Mouse (Mus musculus) CD4-positive, CD25-positive, alpha-beta regulatory T cell, adult 2 months (primary cell): Measurements from ENCODE around the gene Yipf2.
"Not testable (repeated sequence)": the region's sequence is repeated elsewhere in the genome, so short reads cannot be mapped to it uniquely, and the experiment has no call there.

ENCODE experiments used
- DNase-seq: peaks from one replicate; pipeline ENCODE4 v3.0.0-alpha.2; 2012; ENCODE audit warnings: low read depth, low spot score

The Yipf2 gene

GRCm38 (mm10) chr9:21600186-21600585, 7.6 kb upstream of the Yipf2 start:
- no peak for DNase-seq

- peak; percentile 78 for DNase-seq
Observed at GRCm38 (mm10) chr9:21598198-21598597, 5.6 kb upstream of the Yipf2 start.

GRCm38 (mm10) chr9:21594838-21595237, 2.2 kb upstream of the Yipf2 start:
- no peak for DNase-seq

- DNase-seq, result not testable (repeated sequence)
Observed at GRCm38 (mm10) chr9:21594350-21594749, 1.7 kb upstream of the Yipf2 start.

DNA sequence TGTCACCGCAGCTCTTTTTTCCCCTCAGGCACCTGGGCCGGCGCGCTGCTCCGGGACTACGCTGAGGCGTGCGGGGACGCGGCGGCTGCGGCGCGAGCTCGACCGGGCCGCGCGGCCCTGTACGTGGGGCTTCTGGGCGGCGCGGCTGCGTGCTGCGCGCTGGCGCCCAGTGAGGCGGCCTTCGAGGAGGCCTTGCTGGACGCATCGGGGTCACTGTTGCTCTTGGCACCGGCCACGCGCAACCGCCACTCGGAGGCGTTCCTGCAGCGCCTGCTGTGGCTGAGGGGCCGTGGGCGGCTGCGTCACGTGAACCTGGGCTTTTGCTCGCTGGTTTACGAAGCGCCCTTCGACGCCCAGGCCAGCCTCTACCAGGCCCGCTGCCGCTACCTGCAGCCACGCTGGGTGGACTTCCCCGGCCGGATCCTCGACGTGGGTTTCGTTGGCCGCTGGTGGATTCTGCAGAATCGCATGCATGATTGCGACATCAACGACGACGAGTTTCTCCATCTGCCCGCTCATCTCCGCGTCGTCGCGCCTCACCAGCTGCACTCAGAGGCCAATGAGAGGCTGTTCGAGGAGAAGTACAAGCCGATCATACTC, 594 bp upstream of the Yipf2 start:
- peak; percentile 69 for DNase-seq

DNA sequence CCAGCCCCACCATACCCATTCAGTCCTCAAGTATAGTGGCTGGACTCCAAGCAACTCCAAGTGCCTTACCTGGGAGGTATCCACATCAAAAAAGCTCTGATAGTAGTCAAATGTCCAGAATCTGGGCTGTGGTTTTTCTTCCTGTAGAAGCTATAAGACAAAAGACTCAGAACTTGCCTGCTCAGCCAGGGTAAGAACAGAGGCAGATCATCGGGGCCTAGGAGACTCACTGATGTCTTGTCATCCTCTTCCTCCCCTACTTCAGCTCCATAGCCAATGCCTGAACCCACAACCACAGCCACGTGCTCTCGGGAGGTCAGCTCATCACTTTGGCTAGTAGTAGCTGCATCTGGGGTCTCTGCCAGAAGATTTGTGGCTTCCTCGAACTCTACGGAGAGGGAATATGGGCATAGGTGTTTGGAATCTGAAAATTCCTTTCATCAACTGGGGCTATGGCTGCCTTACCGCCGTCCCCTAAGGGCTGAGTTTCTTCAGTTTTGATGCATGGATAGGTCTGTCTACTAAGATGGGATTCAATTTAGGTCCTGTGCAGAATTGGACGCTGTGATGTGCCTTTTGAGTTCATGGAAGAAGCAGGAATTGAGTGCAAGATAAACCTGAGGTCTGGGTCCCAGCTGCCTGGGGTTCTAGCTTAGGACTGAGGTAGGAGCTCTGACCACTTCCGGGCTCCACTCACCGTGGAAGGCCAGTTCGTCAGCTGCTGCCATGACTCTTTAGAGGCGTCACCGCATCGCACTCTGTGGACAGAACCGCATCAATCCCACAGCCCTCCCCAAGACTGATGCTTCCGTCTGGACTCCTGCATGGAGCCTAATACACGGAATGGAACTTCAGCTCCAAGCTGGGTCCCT, 561 bp downstream of the Yipf2 start:
- DNase-seq, result no peak

DNA sequence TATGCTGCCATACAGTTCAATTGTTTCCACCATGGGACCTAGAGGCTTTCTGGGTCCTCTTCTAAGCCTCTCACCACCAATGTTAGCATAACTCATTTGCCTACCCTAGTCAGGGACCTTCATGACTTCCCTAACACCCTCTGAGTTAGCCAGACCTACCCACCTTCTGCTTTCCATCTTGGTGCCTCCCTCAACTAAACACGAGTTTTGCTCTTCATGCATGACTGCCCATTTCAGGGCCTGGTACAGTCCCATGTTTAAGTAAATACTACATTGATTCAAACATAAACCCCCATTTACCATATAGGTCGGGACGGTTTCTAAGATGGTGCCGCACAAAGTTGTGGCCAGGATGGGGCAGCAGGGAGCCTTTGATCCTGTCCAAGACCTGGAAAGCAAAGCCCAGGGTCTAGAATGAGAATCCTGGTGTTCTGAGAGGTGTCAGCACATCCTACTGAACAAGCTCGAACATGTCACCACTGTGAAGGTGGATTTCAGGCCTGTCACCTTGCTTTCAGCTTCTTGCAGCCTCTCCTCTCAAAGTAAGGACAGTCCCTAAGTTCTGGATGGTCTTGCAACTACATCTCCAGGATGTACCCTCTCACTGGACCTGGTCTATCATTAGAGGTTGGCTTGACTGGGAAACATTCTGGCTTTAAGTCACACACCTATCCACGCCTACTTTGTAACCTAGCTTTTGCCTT, 1.3 kb downstream of the Yipf2 start:
- no peak for DNase-seq

DNA sequence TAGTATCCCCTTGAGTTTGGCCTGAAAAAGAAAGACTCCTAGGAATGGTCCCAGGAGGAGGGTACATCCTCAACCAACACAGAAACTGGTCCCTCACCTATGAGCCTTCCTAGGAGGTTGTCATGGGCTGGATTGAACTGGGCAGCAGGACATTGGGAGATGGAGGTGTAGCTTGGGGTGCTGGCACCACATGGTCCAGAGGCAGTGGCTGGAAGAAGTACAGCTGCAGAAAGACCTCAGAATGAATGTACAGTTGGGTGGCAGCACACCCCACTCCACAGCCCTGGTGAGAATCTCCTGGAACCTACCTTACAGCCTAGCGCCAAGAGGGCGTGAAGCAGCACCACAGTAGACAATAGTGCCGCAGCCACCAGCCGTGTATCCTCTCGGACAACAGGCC, 3.1 kb downstream of the Yipf2 start:
- DNase-seq, result no peak

GRCm38 (mm10) chr9:21588350-21588749, 4.3 kb downstream of the Yipf2 start:
- DNase-seq, result no peak

DNA sequence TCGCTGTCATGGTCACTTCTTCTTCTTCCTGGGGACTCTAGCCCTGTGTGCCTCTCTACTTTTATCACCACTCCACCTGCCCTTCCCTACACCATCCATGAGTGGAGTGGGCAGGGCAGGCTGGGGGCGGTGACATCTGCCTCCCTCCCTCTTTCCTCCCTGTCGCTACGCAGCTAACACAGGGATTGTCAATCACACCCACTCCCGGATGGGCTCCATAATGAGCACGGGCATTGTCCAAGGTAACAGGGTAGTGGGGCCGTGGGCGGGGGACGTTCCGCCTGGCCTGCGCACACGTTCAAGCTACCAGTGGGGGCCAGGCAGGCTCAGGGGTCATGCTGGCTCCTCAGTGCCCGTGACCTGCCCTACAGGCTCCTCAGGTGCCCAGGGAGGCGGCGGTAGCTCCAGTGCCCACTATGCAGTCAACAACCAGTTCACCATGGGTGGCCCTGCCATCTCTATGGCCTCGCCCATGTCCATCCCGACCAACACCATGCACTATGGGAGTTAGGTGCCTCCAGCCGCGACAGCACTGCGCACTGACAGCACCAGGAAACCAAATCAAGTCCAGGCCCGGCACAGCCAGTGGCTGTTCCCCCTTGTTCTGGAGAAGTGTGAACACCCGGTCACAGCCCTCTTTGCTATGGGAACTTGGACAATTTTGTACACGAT, 4.8 kb downstream of the Yipf2 start:
- DNase-seq, result no peak

GRCm38 (mm10) chr9:21585401-21585800, 7.2 kb downstream of the Yipf2 start:
- no peak for DNase-seq

GRCm38 (mm10) chr9:21578226-21578625, 14.4 kb downstream of the Yipf2 start:
- DNase-seq, result no peak

DNA sequence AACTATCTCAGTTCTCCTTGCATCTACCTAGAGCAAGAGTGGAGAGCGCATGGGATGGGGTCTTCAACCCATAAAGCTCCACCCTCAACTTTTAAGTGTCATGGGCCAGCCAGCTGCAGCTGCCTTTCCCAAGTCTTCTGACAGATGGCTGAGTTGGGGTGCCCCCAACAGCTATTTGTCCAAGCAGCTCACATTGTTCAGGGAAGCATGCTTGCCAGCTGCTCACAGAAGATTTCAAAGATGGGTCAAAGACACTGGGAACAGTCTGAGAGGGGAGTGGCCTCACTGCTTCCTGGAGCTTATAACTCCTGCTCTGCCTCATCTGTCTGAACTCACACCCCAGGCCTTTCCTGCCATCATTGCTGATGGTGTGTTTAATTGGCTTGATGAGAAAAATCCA, 16.3 kb downstream of the Yipf2 start:
- DNase-seq, result no peak

DNA sequence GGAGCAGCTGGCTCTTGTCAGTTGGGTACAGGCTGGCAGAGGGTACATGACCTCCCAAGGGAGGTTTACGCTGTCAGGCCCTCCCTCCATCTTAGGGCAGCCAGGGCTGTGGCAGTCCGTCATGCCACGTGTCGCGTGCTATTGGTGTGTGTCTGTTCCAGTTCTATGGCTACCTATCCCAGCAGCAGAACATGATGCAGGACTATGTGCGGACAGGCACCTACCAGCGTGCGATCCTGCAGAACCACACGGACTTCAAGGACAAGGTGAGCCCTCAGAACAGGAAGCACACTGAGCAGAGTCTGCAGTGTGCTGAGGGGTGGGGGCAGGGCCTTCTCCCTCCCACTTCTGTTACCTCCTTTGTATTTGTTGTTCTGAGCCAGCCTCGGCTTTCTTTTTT, 17.4 kb downstream of the Yipf2 start:
- no peak for DNase-seq

- DNase-seq, result no peak
Observed at GRCm38 (mm10) chr9:21574012-21574801, 18.4 kb downstream of the Yipf2 start.

- DNase-seq, result no peak
Observed at GRCm38 (mm10) chr9:21568657-21569255, 23.9 kb downstream of the Yipf2 start.

- peak; percentile 40 for DNase-seq
Observed at GRCm38 (mm10) chr9:21567051-21567450, 25.6 kb downstream of the Yipf2 start.

DNA sequence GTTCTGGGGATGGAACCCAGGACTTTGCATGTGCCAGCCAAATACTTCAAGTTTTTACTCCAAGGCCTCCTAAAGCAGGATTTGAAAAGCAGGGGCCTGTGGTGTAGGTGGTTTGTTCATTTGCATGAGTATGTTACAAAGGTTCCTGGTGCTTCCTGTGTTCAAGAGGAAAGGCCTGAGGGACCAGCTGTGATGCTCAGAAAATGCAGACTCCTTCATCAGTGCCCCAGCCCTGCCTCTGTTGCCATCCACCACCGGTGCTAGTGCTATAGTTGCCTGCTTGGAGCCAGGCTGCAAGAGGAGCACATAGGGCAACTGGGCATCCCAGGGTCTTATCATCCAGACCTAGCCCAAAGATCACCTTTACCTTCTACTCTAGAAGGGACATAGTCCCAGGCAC, 26.1 kb downstream of the Yipf2 start:
- DNase-seq, result peak; percentile 12

DNA sequence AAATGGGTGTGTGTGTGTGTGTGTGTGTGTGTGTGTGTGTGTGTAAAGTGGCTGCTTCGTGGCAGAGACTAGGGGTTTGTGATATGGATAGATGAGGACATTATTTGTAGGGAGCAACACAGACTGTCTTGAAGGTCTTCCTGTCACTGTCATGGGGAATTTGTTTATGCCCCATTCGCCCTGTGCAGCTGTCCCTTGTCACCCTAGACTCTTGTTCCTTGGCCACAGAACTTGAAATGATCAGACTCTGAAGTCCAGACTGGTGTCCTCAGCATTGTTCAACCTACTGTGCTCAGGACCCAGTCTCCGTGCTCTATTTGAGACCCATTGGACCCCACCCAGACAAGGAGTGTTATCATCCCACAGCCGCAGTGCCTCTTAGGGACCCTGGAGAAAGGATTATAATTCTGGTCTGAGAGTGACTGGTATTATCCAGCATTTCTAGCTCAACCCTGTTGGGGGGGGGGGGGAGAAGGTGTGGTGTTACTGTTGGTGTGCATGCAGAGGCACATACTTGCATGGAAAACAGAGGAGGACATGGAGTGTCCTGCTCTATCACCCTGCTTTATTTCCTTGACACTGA, 27.5 kb downstream of the Yipf2 start:
- DNase-seq, result no peak

GRCm38 (mm10) chr9:21564420-21564819, 28.2 kb downstream of the Yipf2 start:
- no peak for DNase-seq
